Mouse (Mus musculus) ES-E14 (cell line): Measurements from ENCODE around the gene Lrrc4. TPM values are rescaled to one million over a fixed set of nuclear protein-coding genes. Genes with fewer than 3 reads are reported as not detected.

Experiments
- DNase-seq: peaks from one replicate; pipeline ENCODE4 v3.0.0-alpha.2; 2013; ENCODE audit warnings: low read depth, low spot score
- H3K27ac ChIP-seq: 2 replicates; pipeline ENCODE4 v1.5.1; 2012; ENCODE audit warnings: low read depth, mild to moderate bottlenecking, low read length, moderate library complexity, mixed read lengths; ENCODE audit not compliant: poor library complexity, insufficient read depth, severe bottlenecking
- H3K36me3 ChIP-seq: 2 replicates; pipeline ENCODE4 v1.6.1; 2012; ENCODE audit warnings: mild to moderate bottlenecking, low read length, moderate library complexity, mixed read lengths; ENCODE audit not compliant: control insufficient read depth, poor library complexity, insufficient read depth, severe bottlenecking
- H3K4me1 ChIP-seq, 2 experiments: fragments of 150-350 bp in 1 of 2; sonication (generic) in 1 of 2; 2 replicates each; pipeline ENCODE4 v1.6.1; 2012; ENCODE audit warnings: low read length in 2 of 2, mild to moderate bottlenecking in 1 of 2, mixed read lengths in 1 of 2; ENCODE audit not compliant: control insufficient read depth in 2 of 2, insufficient read depth in 2 of 2, poor library complexity in 1 of 2
- H3K4me3 ChIP-seq, 2 experiments: fragments of 150-350 bp in 1 of 2; sonication (generic) in 1 of 2; 2 replicates each; pipeline ENCODE4 v1.5.1; 2012; ENCODE audit warnings: low read length in 2 of 2, low read depth in 1 of 2, mild to moderate bottlenecking in 1 of 2, mixed read lengths in 1 of 2; ENCODE audit not compliant: insufficient read depth in 1 of 2, poor library complexity in 1 of 2, severe bottlenecking in 1 of 2
- H3K9ac ChIP-seq: 2 replicates; pipeline ENCODE4 v1.6.1; 2012; ENCODE audit warnings: low read depth, mild to moderate bottlenecking, low read length, mixed read lengths; ENCODE audit not compliant: poor library complexity, insufficient read depth, severe bottlenecking
- H3K9me3 ChIP-seq: fragments of 150-350 bp; sonication (generic); 2 replicates; pipeline ENCODE4 v1.6.1; 2012; ENCODE audit warnings: low read depth, mild to moderate bottlenecking, low read length; ENCODE audit not compliant: control insufficient read depth, insufficient read depth
- CHD2 ChIP-seq: IDR thresholded peaks from 2 replicates; pipeline ENCODE4 v1.6.1; 2014; ENCODE audit warnings: mild to moderate bottlenecking, low read depth, low read length, inconsistent platforms
- HCFC1 ChIP-seq: IDR thresholded peaks from 2 replicates; pipeline ENCODE4 v1.6.1; 2012; ENCODE audit warnings: low read length, inconsistent platforms, borderline replicate concordance; ENCODE audit not compliant: insufficient read depth
- MAFK ChIP-seq: IDR thresholded peaks from 2 replicates; pipeline ENCODE4 v1.6.1; 2014; ENCODE audit warnings: mild to moderate bottlenecking, low read depth, low read length, inconsistent platforms; ENCODE audit not compliant: insufficient read depth
- ZC3H11A ChIP-seq: IDR thresholded peaks from 2 replicates; pipeline ENCODE4 v1.6.1; 2012; ENCODE audit warnings: low read depth, mild to moderate bottlenecking, inconsistent platforms, low read length, borderline replicate concordance
- ZNF384 ChIP-seq: IDR thresholded peaks from 2 replicates; pipeline ENCODE4 v1.6.1; 2012; ENCODE audit warnings: low read depth, low read length, inconsistent platforms
- in situ Hi-C, 2 experiments: fragments of 600-800 bp; cut with MboI; formaldehyde crosslinking; loops; one replicate each; pipeline ENCODE4 v1.15.1; 2025; ENCODE audit warnings: low sequenced_read_pairs in 2 of 2, inconsistent platforms in 1 of 2; ENCODE audit not compliant: unreplicated experiment in 2 of 2
- total RNA-seq: library from RNA; depleted of rRNA; stranded (reverse); fragments of 300-350 nt; gene quantifications from 2 replicates; pipeline ENCODE4 v1.2.3, GENCODE M21; 2012

Lrrc4 gene
- total RNA-seq, 1 experiment = 0.85 TPM

- Histone ChIP-seq H3K9ac (no peak overlapping the region), H3K9me3 (no peaks in the 10 kb centered on the region), H3K4me1 (peaks cover 3 to 4% of the 10 kb centered on the region in 2 experiments; a peak in 2 of 4 replicates), H3K4me3 (no peak overlapping the region), H3K36me3 (peaks cover 3% of the 10 kb centered on the region; the same call in 1 of the 2 replicates), H3K27ac (no peak overlapping the region)
- in situ Hi-C loops = no loop called here
- DNase-seq = no peak
- TF ChIP-seq HCFC1 = no peak
- TF ChIP-seq ZNF384 = no peak
- no peak for TF ChIP-seq ZC3H11A
- no peak for TF ChIP-seq CHD2
- no peak for TF ChIP-seq MAFK
Measured at GRCm38 (mm10) chr6:28743586-28743985, 88.0 kb downstream of the Lrrc4 start.

DNA sequence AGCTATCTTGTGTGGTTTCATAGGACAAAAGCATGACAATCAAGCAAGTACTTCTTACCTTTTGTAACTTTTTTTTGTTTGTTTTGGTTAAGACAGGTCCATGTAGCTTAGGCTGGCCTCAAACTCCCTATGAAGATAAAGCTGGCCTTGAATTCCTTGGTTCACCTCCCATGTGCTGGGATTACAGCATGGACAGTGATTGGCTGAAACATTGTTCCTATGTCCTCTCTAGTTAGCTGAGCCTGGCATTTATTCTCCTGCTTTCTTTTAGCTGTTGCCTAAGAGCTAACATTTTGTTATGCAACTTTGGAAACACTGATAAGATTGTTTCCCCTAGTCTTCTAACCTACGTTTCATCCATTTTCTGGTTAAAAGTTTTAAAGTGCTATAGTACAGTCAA is 93.9 kb downstream of the Lrrc4 start:
- Histone ChIP-seq H3K4me3 (no peak overlapping the region), H3K27ac (no peak overlapping the region), H3K9me3 (no peaks in the 10 kb centered on the region), H3K36me3 (no peaks in the 10 kb centered on the region), H3K4me1 (no peaks in the 10 kb centered on the region), H3K9ac (no peak overlapping the region)
- TF ChIP-seq ZC3H11A (no peak), ZNF384 (no peak), HCFC1 (no peak), CHD2 (no peak), MAFK (no peak)
- DNase-seq = no peak
- in situ Hi-C loops = no loop called here

- no peak for DNase-seq
- Histone ChIP-seq H3K4me3 (no peak overlapping the region), H3K9ac (no peak overlapping the region), H3K36me3 (no peaks in the 10 kb centered on the region), H3K9me3 (no peaks in the 10 kb centered on the region), H3K4me1 (no peaks in the 10 kb centered on the region), H3K27ac (no peak overlapping the region)
- TF ChIP-seq CHD2 = no peak
- no peak for TF ChIP-seq ZC3H11A
- no peak for TF ChIP-seq HCFC1
- TF ChIP-seq ZNF384 = no peak
- no peak for TF ChIP-seq MAFK
- in situ Hi-C loops = no loop called here
Measured at GRCm38 (mm10) chr6:28736665-28737064, 94.9 kb downstream of the Lrrc4 start.

- DNase-seq = no peak
- Histone ChIP-seq H3K9ac (no peak overlapping the region), H3K4me3 (no peak overlapping the region), H3K9me3 (no peaks in the 10 kb centered on the region), H3K4me1 (no peaks in the 10 kb centered on the region), H3K27ac (no peak overlapping the region), H3K36me3 (no peaks in the 10 kb centered on the region)
- in situ Hi-C loops = no loop called here
- no peak for TF ChIP-seq ZC3H11A
- TF ChIP-seq ZNF384 = no peak
- no peak for TF ChIP-seq HCFC1
- TF ChIP-seq CHD2 = no peak
- TF ChIP-seq MAFK = no peak
Measured at GRCm38 (mm10) chr6:28735116-28735515, 96.4 kb downstream of the Lrrc4 start.
